Mouse (Mus musculus): ENCODE data around the gene Cdkl2. TPM values are rescaled to one million over a fixed set of nuclear protein-coding genes. Genes with fewer than 3 reads are reported as not detected.

Cdkl2 gene
- 3.5 and 4.2 TPM in 2 replicates for polyA plus RNA-seq (2012; rRNA removed)

- no peak for DNase-seq (ENCODE audit: low read depth)
Measured at GRCm38 (mm10) chr5:92043783-92044182, at the start of gene Cdkl2. TSS of gene Cdkl2 (minus strand) at chr5:92043883.

- no peak for DNase-seq (ENCODE audit: low read depth)
Measured at GRCm38 (mm10) chr5:92087469-92087868, 43.8 kb upstream of the Cdkl2 start.

- no peak for DNase-seq (ENCODE audit: low read depth)
Measured at GRCm38 (mm10) chr5:92085821-92086550, 42.3 kb upstream of the Cdkl2 start.

- no peak for DNase-seq (ENCODE audit: low read depth)
Measured at GRCm38 (mm10) chr5:92085246-92085645, 41.6 kb upstream of the Cdkl2 start.

- DNase-seq (ENCODE audit: low read depth) = peak; percentile 73
Measured at GRCm38 (mm10) chr5:92083417-92084038, 39.8 kb upstream of the Cdkl2 start, which contains the start of gene G3bp2. TSS of gene G3bp2 (minus strand) at chr5:92083719.

- DNase-seq (ENCODE audit: low read depth) = no peak
Measured at GRCm38 (mm10) chr5:92082821-92083401, 39.2 kb upstream of the Cdkl2 start.

GRCm38 (mm10) chr5:92081326-92081725 lies 37.6 kb upstream of the Cdkl2 start:
- DNase-seq (ENCODE audit: low read depth) = no peak

- DNase-seq (ENCODE audit: low read depth) = no peak
Measured at GRCm38 (mm10) chr5:92080400-92080799, 36.7 kb upstream of the Cdkl2 start.

- no peak for DNase-seq (ENCODE audit: low read depth)
Measured at GRCm38 (mm10) chr5:92079304-92079703, 35.6 kb upstream of the Cdkl2 start.

- no peak for DNase-seq (ENCODE audit: low read depth)
Measured at GRCm38 (mm10) chr5:92078751-92079150, 35.1 kb upstream of the Cdkl2 start.

- DNase-seq (ENCODE audit: low read depth) = no peak
Measured at GRCm38 (mm10) chr5:92076273-92076672, 32.6 kb upstream of the Cdkl2 start.

- no peak for DNase-seq (ENCODE audit: low read depth)
Measured at GRCm38 (mm10) chr5:92074061-92074460, 30.4 kb upstream of the Cdkl2 start.

- no peak for DNase-seq (ENCODE audit: low read depth)
Measured at GRCm38 (mm10) chr5:92063192-92063591, 19.5 kb upstream of the Cdkl2 start.

GRCm38 (mm10) chr5:92052866-92053265 lies 9.2 kb upstream of the Cdkl2 start:
- no peak for DNase-seq (ENCODE audit: low read depth)

- DNase-seq (ENCODE audit: low read depth) = no peak
Measured at GRCm38 (mm10) chr5:92050419-92050818, 6.7 kb upstream of the Cdkl2 start.

- peak; percentile 63 for DNase-seq (ENCODE audit: low read depth)
Measured at GRCm38 (mm10) chr5:92042377-92043348, 1.0 kb downstream of the Cdkl2 start.

GRCm38 (mm10) chr5:92019960-92020359 lies 23.7 kb downstream of the Cdkl2 start:
- DNase-seq (ENCODE audit: low read depth) = no peak

GRCm38 (mm10) chr5:92011756-92012155 lies 31.9 kb downstream of the Cdkl2 start:
- no peak for DNase-seq (ENCODE audit: low read depth)

- no peak for DNase-seq (ENCODE audit: low read depth)
Measured at GRCm38 (mm10) chr5:92009827-92010226, 33.9 kb downstream of the Cdkl2 start.

- DNase-seq (ENCODE audit: low read depth) = no peak
Measured at GRCm38 (mm10) chr5:92003011-92003410, 40.7 kb downstream of the Cdkl2 start.

GRCm38 (mm10) chr5:92000770-92001169 lies 42.9 kb downstream of the Cdkl2 start:
- DNase-seq (ENCODE audit: low read depth) = no peak

- DNase-seq (ENCODE audit: low read depth) = no peak
Measured at GRCm38 (mm10) chr5:91994546-91994945, 49.1 kb downstream of the Cdkl2 start.
